Mouse (Mus musculus): ENCODE measurements around the gene Rplp1.

DNA sequence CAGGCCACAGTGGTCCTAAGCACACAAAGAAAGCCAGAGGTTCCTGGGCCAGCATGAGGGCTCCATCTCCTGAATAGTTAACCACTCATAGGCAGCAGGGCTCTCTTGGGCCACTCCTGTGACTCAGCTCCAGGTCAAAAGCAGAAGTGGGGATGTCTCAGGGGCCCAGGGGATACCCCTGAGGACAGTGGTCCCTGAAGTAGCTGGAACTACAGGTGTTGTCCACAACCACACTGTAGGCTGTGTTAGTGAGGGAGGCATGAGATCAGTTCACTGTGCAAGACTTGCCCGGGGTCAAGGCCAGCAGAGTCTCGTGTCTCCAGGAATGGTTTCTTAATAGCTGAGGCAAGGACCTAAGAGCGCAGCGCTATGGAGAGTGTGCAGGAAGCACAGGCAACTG is 12.8 kb downstream of the Rplp1 start:
- TF ChIP-seq CTCF (IDR thresholded peaks at IDR 0.05 in 2 of 3, conservative IDR thresholded peaks at IDR 0.05 in 1 of 3; ENCODE audit: control insufficient read depth in 1 of 3, insufficient read depth in 1 of 3, low read depth in 2 of 3, low read length in 3 of 3, poor library complexity in 1 of 3, severe bottlenecking in 1 of 3) (no peak), ZMIZ1 (IDR thresholded peaks at IDR 0.05; ENCODE audit: low read depth, low read length) (no peak), MAFK (IDR thresholded peaks at IDR 0.05; ENCODE audit: borderline replicate concordance, low read depth, low read length) (no peak), BHLHE40 (IDR thresholded peaks at IDR 0.05; ENCODE audit: borderline replicate concordance, low read depth, low read length) (no peak), JUND (IDR thresholded peaks at IDR 0.05; ENCODE audit: low read depth, low read length) (no peak), MXI1 (IDR thresholded peaks at IDR 0.05; ENCODE audit: low read depth, low read length) (no peak), USF2 (IDR thresholded peaks at IDR 0.05; ENCODE audit: borderline replicate concordance in 1 of 2, insufficient read depth in 1 of 2, low read depth in 1 of 2, low read length in 2 of 2) (no peak), POLR2A (IDR thresholded peaks at IDR 0.05; ENCODE audit: control insufficient read depth in 1 of 2, insufficient read depth in 1 of 2, low read depth in 1 of 2, low read length in 2 of 2, poor library complexity in 1 of 2) (no peak), MEF2A (IDR thresholded peaks at IDR 0.05; ENCODE audit: extremely low read depth, insufficient replicate concordance, low read depth, low read length, poor library complexity, severe bottlenecking) (no peak), TAL1 (IDR thresholded peaks at IDR 0.05; ENCODE audit: low read length) (no peak), MAX (IDR thresholded peaks at IDR 0.05; ENCODE audit: low read length) (no peak)
